ENCODE assay signal across 11 mouse cellular contexts in genomic region chr4:99659361-99660072, GRCm38 (mm10). TPM values are rescaled to one million over a fixed set of nuclear protein-coding genes. Genes with fewer than 3 reads are reported as not detected.
DNase-seq lines count a peak whose midpoint lies in the region; ATAC-seq and TF ChIP-seq lines count a peak whose summit lies in the region.
"Had no signal": no experiment of that assay in that cellular context is flagged by ENCODE, and none has a peak within 500 bp of the region (broad histone marks: within the 10 kb centered on the region; RNA-seq: fewer than 3 reads in every experiment).

No protein-coding gene starts in this region.

- intact Hi-C loops in heart, postnatal 14 days (cut with DNase I), result loop anchor here (5.0 kb wide), 1 partner anchor 108 kb away; no protein-coding TSS in a partner anchor

- no peak for TF ChIP-seq CTCF in forebrain, postnatal 0 days (IDR thresholded peaks at IDR 0.05; ENCODE audit: low read depth)

- H3K4me2 ChIP-seq in forebrain, postnatal 0 days (ENCODE audit: low read depth), result no peak overlapping the region
- no peak overlapping the region for H3K4me2 ChIP-seq in forebrain, embryonic 15.5 days (replicated peaks)
- peak overlapping the region; percentile 17; the same call in 1 of the 2 replicates for H3K4me2 ChIP-seq in neural tube, embryonic 14.5 days (ENCODE audit: low read depth, low read length)

- no peaks in the 10 kb centered on the region for H3K9me3 ChIP-seq in forebrain, postnatal 0 days (ENCODE audit: low read length)
- H3K9me3 ChIP-seq in forebrain, embryonic 15.5 days, result no peaks in the 10 kb centered on the region
- H3K9me3 ChIP-seq in megakaryocyte, embryonic 14.5 days, result peaks cover 32% of the 10 kb centered on the region
- no peaks in the 10 kb centered on the region for H3K9me3 ChIP-seq in neural tube, embryonic 14.5 days (ENCODE audit: control insufficient read depth, low read length)
- H3K9me3 ChIP-seq: midbrain, embryonic 10.5 days; stomach, embryonic 15.5 days had no signal

- peak; percentile 70 for DNase-seq in forebrain, postnatal 0 days
- peak; percentile 9 to 11 for DNase-seq in heart, postnatal 14 days
- no peak for DNase-seq in ovary, postnatal 10 days (ENCODE audit: low spot score)
- no peak for DNase-seq in layer of hippocampus, postnatal 25 days (ENCODE audit: extremely low spot score in 1 of 2, low spot score in 1 of 2)

- no peak overlapping the region; the same call in 1 of the 2 replicates for H3K4me3 ChIP-seq in forebrain, postnatal 0 days (ENCODE audit: low read depth, low read length)
- H3K4me3 ChIP-seq in forebrain, embryonic 15.5 days, result no peak overlapping the region
- H3K4me3 ChIP-seq in megakaryocyte, embryonic 14.5 days (replicated peaks), result peak overlapping the region; percentile 88
- peak overlapping the region; percentile 18 for H3K4me3 ChIP-seq in neural tube, embryonic 14.5 days (ENCODE audit: low read depth, low read length)
- H3K4me3 ChIP-seq: midbrain, embryonic 10.5 days; stomach, embryonic 15.5 days had no signal

- 2% methylated on average over 28 of the region's 28 CpGs for WGBS in forebrain, postnatal 0 days
- 1% methylated on average over 28 of the region's 28 CpGs for WGBS in forebrain, embryonic 15.5 days
- 2% methylated on average over 28 of the region's 28 CpGs for WGBS in neural tube, embryonic 14.5 days

- no peak for ATAC-seq in forebrain, postnatal 0 days
- no peak for ATAC-seq in forebrain, embryonic 15.5 days (replicated peaks)
- ATAC-seq in megakaryocyte, adult 5-6 weeks (ENCODE audit: poor library complexity, severe bottlenecking), result no peak
- ATAC-seq in neural tube, embryonic 14.5 days (ENCODE audit: low read depth), result no peak

- H3K4me1 ChIP-seq in forebrain, postnatal 0 days (ENCODE audit: insufficient read depth), result no peaks in the 10 kb centered on the region
- peaks cover 28% of the 10 kb centered on the region for H3K4me1 ChIP-seq in forebrain, embryonic 15.5 days
- peaks cover 61% of the 10 kb centered on the region for H3K4me1 ChIP-seq in megakaryocyte, embryonic 14.5 days
- peaks cover 4% of the 10 kb centered on the region; the same call in 1 of the 2 replicates for H3K4me1 ChIP-seq in neural tube, embryonic 14.5 days (ENCODE audit: control insufficient read depth, insufficient read depth, low read length)

- H3K36me3 ChIP-seq in forebrain, postnatal 0 days (ENCODE audit: insufficient read depth), result no peaks in the 10 kb centered on the region
- H3K36me3 ChIP-seq in forebrain, embryonic 15.5 days, result no peaks in the 10 kb centered on the region
- no peaks in the 10 kb centered on the region for H3K36me3 ChIP-seq in megakaryocyte, embryonic 14.5 days (replicated peaks; ENCODE audit: low read length)
- no peaks in the 10 kb centered on the region for H3K36me3 ChIP-seq in neural tube, embryonic 14.5 days (ENCODE audit: control insufficient read depth, insufficient read depth, low read length)
- H3K36me3 ChIP-seq: midbrain, embryonic 10.5 days; stomach, embryonic 15.5 days had no signal

- no peak overlapping the region for H3K9ac ChIP-seq in forebrain, postnatal 0 days
- no peak overlapping the region for H3K9ac ChIP-seq in forebrain, embryonic 15.5 days (replicated peaks)
- no peak overlapping the region; the same call in 1 of the 2 replicates for H3K9ac ChIP-seq in neural tube, embryonic 14.5 days (replicated peaks; ENCODE audit: low read depth, low read length)
- H3K9ac ChIP-seq: stomach, embryonic 15.5 days had no signal

- H3K27ac ChIP-seq in forebrain, postnatal 0 days (ENCODE audit: low read depth, low read length), result no peak overlapping the region
- H3K27ac ChIP-seq in forebrain, embryonic 15.5 days (replicated peaks), result no peak overlapping the region
- H3K27ac ChIP-seq in neural tube, embryonic 14.5 days (ENCODE audit: low read depth, low read length), result peak overlapping the region; percentile 12; the same call in 1 of the 2 replicates
- H3K27ac ChIP-seq: midbrain, embryonic 10.5 days; stomach, embryonic 15.5 days had no signal

- peaks cover 54% of the 10 kb centered on the region for H3K27me3 ChIP-seq in forebrain, postnatal 0 days (ENCODE audit: insufficient read depth, low read length)
- peaks cover 75% of the 10 kb centered on the region for H3K27me3 ChIP-seq in forebrain, embryonic 15.5 days
- peaks cover 93% of the 10 kb centered on the region for H3K27me3 ChIP-seq in megakaryocyte, embryonic 14.5 days (replicated peaks)
- peaks cover 41% of the 10 kb centered on the region for H3K27me3 ChIP-seq in neural tube, embryonic 14.5 days (ENCODE audit: control insufficient read depth, insufficient read depth, low read length)

RNA-seq across cellular contexts. Expression of gene Foxd3, which starts 3.4 kb away (rescaled TPM):
- 0.81 and 1.2 TPM in 2 replicates for total RNA-seq in forebrain, postnatal 0 days (2014; rRNA removed)
- polyA plus RNA-seq in forebrain, postnatal 0 days (2015; fragmentation: Nextera tagmentation; extraction: Ambion mirVana), result 0.11 and 0.36 TPM in 2 replicates
- 0.11 TPM in 1 of 2 replicates, not detected in the other for polyA plus RNA-seq in forebrain, embryonic 15.5 days (2015; fragmentation: Nextera tagmentation; extraction: Ambion mirVana)
- polyA plus RNA-seq in megakaryocyte, embryonic 14.5 days (2012; ENCODE audit: insufficient read depth, low replicate concordance), result not detected in 2 replicates
- not detected in 2 replicates for total RNA-seq in megakaryocyte, adult 5-6 weeks (2015)
- total RNA-seq in megakaryocyte, adult 5-6 weeks (2017), result not detected in 2 replicates
- total RNA-seq in heart, postnatal 14 days (2021), result 1 to 10 TPM in 1 of 2 experiments, under 1 TPM in 1; 0.90 to 1.1 TPM
- 2.5 and 3.2 TPM in 2 replicates for polyA plus RNA-seq in neural tube, embryonic 14.5 days (2014; fragmentation: Nextera tagmentation; extraction: Ambion mirVana)
- total RNA-seq in layer of hippocampus, postnatal 25 days (2021), result not detected
- total RNA-seq: liver, adult 2 months had no signal
- polyA plus RNA-seq: liver, adult 2 months had no signal

RNA-seq across cellular contexts. Expression of gene Alg6, which starts 55.9 kb away (rescaled TPM):
- 13.0 and 18.2 TPM in 2 replicates for total RNA-seq in forebrain, postnatal 0 days (2014; rRNA removed)
- 6.3 and 9.8 TPM in 2 replicates for polyA plus RNA-seq in forebrain, postnatal 0 days (2015; fragmentation: Nextera tagmentation; extraction: Ambion mirVana)
- polyA plus RNA-seq in forebrain, embryonic 15.5 days (2015; fragmentation: Nextera tagmentation; extraction: Ambion mirVana), result 9.8 and 10.5 TPM in 2 replicates
- not detected in 2 replicates for polyA plus RNA-seq in megakaryocyte, embryonic 14.5 days (2012; ENCODE audit: insufficient read depth, low replicate concordance)
- total RNA-seq in megakaryocyte, adult 5-6 weeks (2015), result 13.0 and 17.3 TPM in 2 replicates
- 7.1 and 14.6 TPM in 2 replicates for total RNA-seq in megakaryocyte, adult 5-6 weeks (2017)
- 1 to 10 TPM; 5.6 to 9.3 TPM for total RNA-seq in heart, postnatal 14 days (2021)
- polyA plus RNA-seq in neural tube, embryonic 14.5 days (2014; fragmentation: Nextera tagmentation; extraction: Ambion mirVana), result 12.3 and 15.9 TPM in 2 replicates
- 10 to 100 TPM; 10.1 to 13.3 TPM for total RNA-seq in layer of hippocampus, postnatal 25 days (2021)

Comparison
In these comparisons a context has a peak if more than half of its experiments do, and no peak if none do; other contexts are left out.
1. DNase-seq: peak in forebrain, postnatal 0 days (single experiment) and heart, postnatal 14 days (2 of 2); none in ovary, postnatal 10 days (single experiment) and layer of hippocampus, postnatal 25 days (0 of 2).
2. H3K4me3 ChIP-seq: peak in megakaryocyte, embryonic 14.5 days (single experiment) and neural tube, embryonic 14.5 days (single experiment); none in forebrain, postnatal 0 days (single experiment) and forebrain, embryonic 15.5 days (single experiment).